Mouse (Mus musculus) cerebellum, adult 8-10 months (tissue): Measurements from ENCODE around the gene Acer3.

Experiments
- DNase-seq: peaks from one replicate; pipeline ENCODE4 v3.0.0; 2022

Acer3 gene

DNA sequence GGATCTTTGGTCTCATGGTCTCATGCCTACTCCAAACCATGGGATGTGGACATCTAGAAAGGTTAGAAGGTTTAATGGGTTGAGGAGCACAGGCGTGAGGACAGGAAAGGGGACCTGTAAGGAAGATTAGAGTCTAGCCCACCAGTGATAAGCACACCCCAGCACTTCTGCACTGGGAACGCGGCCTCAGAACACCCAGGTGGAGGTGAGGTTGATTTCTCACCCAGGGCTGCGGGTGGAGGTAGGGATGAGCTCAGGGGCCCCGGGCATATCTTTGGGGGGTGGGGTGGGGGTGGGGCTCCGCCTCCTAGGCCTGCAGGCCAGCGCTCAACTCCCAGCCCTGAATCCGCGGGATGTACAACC lies 143.5 kb downstream of the Acer3 start:
- DNase-seq, result no peak

GRCm38 (mm10) chr7:98177071-98177485 lies 143.9 kb downstream of the Acer3 start:
- no peak for DNase-seq

- no peak for DNase-seq
Measured at GRCm38 (mm10) chr7:98176322-98177070, 144.5 kb downstream of the Acer3 start.

DNA sequence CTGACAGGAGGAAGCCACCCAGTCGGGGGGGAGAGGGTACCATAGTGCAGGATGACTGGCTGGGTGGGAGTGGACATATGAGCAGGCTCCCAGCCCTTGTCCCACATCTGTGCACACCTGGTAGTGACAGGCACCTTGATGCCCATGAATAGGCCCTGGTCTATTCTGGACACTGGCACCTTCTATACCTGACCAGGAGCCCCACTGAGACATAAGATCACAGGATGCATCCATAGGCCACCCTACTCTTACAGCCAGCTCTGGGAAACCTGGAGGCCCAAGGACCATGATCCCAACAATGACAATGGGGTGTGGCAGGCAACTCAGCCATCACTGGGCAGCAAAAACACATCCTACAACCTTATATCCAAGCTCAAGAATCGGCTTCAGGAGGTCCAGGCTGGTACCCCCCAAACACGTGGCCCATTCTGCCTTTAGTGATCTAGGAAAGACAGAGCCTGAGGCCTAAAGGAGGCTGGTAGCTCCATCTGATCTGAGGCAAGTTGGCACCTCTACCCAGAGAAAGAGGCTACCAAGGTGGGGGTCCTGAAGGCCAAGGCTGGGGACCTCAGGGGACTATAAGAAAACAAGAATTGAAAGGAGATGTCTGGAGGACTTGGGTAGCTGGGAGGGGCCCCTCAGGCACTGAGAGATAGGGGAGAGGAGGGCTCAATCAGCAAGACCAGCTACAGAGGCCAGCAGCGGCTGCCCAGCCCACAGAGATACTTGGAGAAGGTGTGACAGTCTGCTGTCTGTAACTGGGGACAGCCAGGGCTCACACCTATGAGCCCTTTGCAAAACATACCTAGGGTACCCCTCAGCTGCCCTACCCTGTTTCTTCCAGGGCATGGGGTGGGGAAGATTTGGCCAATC lies 145.9 kb downstream of the Acer3 start:
- no peak for DNase-seq

GRCm38 (mm10) chr7:98173408-98173807 lies 147.6 kb downstream of the Acer3 start:
- no peak for DNase-seq

- DNase-seq, result no peak
Measured at GRCm38 (mm10) chr7:98172661-98173060, 148.3 kb downstream of the Acer3 start.

DNA sequence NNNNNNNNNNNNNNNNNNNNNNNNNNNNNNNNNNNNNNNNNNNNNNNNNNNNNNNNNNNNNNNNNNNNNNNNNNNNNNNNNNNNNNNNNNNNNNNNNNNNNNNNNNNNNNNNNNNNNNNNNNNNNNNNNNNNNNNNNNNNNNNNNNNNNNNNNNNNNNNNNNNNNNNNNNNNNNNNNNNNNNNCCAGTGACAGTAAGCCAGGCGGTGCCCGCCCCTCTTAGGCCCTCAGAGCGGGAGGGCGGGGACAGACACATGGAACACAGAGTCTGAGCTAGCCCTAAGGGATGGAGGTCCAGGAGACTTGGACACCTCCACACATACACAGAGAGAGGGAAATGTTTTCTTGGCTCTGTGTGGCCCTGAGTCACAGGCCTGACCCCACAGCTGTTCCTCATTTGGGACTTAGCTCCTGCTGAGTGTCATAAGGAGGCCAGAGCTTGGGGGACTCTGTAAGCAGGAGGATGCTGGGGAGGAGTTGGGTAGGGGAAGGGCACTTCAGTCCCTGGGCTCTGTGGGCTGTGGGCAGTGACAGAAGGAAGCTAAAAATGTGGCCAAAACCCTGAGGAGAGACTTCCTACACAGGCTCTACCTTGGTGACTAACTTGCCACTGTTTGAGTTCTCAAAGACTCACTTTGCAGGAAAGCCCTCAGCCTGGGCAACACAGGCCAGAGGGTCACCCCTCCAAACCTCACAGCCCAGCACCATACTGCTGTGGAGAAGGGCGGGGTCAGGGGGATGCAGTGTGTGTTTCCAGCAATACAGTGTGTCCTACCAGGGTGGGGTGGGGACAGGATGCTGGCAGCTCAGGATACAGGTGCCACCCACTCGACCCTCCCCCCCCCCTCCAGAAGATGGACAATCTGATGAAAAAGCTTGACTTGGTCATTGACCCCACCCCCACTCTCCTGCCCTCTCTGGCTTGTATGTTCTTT lies 149.6 kb downstream of the Acer3 start:
- DNase-seq, result no peak

DNA sequence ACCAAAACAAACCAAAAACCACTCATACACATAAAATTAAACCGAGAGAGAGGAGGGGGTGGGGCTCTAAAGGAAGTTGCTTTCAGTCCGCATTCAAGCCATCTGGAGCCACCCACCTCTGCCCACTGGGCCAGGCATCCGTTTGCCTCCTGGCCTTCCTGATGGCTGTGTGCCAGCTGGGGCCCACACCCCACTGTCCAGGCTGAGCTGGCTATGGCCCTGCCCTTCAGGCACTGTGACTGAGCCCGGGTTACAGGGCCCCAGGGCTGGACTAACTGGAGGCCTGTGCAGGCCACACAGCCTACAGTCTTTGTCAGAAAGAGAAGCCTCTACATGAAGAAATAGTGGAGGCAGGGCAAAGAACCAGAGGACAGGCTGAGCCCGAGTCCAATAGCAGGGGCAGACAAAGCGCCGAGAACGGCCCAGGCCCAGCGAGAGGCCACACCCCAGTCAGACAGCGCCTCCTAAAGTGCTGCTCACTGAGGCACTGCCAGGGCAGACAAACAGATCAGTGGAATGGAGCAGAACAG lies 155.9 kb downstream of the Acer3 start:
- no peak for DNase-seq

- no peak for DNase-seq
Measured at GRCm38 (mm10) chr7:98164382-98164998, 156.5 kb downstream of the Acer3 start.

DNA sequence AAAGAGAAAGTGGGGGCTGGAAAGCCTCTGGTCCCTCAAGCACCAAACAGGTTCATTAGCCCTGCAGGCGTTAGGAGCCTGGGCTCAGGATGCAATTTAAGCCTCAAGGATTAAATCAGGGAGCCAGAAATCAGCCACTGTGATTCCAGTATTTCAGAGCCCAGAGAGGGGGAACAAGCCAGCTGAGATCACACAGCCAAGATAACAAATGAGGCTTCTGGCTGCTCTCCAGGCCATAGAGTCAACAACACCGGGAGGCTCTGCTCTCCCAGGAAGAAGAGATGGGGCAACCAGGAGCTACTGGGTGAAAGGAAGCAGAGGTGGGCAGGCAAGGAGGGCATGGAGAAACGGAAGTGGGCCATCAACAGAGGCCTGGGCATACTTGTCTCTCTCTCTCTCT lies 157.3 kb downstream of the Acer3 start:
- DNase-seq, result no peak

DNA sequence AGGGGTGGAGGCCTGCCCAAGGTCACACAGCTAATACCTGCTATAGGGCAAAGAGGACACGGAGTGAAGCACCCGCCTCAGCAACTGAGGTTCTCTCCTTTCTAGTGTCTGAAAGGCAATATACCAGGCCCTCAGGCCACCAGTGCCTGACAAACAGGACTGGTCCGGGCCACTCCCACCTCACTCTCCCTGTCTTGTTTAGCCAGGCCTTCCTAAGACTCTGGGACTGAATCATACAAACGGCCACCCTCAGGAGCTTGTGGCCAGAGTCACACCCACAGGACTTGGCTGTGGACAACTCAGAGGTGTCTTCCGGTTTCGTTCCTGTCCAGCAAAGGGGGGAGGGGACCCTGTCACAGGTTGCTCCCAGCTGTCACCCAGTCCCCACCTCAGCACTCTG lies 158.8 kb downstream of the Acer3 start:
- DNase-seq, result no peak

GRCm38 (mm10) chr7:98160041-98160740 lies 160.8 kb downstream of the Acer3 start:
- no peak for DNase-seq

DNA sequence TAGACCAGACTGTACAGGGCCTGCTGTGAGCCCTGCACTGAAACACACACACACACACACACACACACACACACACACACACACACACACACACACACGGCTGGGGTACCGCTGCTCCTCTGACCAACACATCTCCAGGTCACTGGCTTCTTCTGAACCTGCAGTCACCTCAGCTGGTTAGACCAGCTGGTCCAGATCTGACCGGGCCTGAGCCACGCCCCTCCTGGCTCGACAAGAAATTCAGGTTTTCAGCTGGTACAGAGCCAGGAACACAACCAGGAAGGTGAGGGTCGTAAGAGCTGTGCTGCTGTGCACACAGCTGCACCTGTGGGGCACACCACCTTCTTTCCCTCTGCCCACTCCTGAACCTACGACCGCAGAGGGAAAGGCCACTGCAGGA lies 162.5 kb downstream of the Acer3 start:
- no peak for DNase-seq

DNA sequence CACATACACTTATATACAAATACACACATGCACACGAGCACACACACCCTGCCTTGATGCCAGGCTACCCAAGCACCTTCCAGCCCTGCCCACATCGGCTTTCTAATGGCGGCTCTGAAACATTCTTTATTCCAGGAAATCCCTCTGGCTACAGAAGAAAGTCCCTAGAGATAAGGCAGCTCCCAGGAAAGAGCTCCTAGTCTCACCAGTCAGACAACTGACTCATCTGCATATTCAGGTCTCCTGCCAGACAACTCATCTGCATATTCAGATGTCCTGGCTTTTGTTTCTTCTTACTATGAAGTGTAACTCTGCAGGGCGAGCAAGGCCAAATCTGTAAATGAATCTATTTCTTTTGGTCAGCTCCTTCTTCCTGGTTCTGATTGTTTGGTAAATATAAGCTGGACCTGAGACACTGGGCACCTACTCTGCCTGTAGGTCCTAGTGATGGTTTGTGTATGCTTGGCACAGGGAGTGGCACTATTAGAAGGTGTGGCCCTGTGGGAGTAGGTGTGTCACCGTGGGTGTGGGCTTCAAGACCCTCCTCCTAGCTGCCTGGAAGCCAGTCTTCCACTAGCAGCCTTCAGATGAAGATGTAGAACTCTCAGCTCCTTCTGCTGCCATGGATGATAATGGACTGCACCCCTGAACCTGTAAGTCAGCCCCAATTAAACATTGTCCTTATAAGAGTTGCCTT lies 163.2 kb downstream of the Acer3 start:
- DNase-seq, result no peak
